Mouse (Mus musculus): ENCODE data around the gene Rcor2.

The Rcor2 gene

DNA sequence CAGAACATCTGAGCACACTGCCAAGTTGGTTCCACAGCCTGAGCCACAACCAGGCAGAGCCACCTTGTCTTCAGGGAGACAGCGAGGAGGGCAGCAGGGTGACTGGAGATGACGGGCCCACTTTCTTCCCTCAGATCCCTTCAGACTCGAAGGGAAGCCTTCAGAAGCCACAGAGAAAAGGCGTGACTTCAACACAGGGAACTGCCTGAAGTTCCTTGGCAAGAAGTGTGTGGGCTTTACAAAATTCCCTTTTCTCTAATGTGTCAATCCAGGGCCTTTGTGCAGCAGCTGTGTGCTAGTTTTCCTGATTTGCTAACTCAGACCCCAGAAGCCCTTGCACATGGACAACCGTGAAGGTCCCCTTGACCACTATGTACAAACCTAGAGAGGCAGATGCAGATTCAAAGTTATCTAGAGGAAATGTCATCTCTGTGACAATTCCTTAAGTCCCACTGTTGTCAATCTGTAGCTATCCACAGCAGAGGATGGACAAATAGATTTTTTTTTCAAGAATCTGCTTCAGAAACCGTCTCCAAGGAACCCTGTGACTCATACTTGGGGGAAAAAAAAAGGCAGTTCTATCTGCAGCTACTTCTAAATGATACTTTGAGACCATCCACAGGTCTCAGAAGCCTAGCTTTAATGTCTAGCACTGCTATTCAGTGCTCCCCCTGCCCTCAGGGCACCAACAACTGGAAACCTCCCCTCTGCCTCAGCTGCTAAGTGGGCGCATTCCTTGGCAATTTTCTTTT, 25.0 kb downstream of the Rcor2 start:
- DNase-seq (ENCODE audit: low spot score in 2 of 2), result no peak

DNA sequence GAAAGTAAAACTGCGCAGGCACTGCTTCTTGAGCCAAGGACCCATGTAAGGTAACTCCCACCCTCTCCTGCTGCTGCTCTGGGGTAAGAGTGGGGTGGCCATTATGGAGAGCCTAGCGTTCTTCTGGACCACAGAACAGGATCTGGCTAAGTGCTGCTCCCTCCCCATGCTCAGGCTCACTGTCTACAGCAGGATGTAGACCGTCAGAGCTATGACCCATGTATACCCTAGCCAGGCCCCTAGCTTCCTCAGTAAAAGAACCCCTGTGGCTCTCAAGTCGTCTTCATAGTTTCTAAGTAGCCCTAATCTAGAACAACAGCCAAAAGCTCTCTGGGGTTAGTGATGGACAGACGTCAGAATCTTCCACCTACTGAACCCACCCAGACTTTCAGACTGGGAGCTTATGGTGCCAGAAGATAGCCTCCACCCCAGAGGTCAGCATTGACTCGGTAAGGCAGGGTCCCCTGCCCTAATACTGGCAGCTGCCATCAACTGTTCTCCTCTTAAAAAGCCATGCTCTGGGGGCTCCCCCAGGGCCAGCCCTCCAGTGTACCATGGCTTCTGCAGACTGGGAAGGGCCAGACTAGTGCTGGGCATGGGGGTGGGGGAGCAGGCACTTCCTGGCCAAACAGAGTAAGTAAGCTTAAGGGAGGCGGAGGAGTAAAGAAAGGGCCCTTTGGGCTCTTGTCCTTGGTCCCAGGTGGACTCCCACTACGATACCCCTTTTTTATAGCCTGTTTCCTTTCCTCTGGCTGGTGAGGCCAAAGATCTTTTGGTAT, 27.2 kb downstream of the Rcor2 start:
- peak; percentile 38 to 43 for DNase-seq (ENCODE audit: low spot score in 2 of 2)

DNA sequence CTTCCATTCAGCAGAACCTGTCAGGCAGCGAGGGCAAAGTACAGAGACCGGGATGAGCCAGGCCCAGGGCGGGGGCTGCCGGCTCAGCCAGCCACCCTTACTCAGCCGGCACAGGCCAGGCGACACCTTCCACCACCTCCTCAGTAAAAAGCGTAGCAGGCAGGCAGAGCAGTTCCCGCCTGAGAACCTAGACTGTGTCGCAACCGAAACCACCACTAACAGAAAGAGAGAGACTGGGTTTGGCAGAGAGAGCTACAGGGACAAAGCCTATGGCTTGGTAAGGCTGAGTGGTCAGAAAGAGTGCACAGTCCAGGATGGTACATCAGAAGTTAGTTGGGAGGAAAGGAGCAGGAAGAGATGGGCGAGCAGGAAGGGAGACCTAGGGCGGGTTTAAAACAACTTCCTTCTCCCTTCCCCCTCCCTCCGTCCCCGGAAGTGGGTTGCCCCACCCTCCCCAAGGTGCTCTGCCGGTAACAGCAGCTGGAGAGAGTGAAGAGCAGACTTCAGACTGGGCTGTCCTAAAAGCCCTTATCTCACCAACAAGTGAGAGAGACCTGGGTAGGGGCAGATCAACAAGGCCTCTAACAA, 28.0 kb downstream of the Rcor2 start:
- peak; percentile 88 for DNase-seq (ENCODE audit: low spot score in 2 of 2)

DNA sequence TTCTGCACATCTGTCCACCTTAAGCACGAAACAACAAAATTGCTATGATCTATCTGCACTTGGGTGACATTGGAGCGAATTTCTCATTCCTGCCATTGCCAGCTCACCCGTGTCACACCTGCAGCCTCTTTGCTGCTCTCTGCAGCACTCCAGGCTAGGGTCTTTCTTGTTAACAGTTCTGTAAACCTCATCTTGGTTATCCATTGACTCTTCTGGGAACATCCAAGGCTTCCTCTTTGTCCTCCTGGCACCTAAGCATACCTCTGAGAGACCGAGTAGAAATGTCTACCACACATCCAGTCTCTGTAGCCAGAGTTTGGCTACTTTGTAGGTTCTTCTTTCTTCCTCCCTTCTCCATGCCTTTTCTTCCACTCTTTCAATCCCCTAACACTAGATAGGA, 28.8 kb downstream of the Rcor2 start:
- no peak for DNase-seq (ENCODE audit: low spot score in 2 of 2)

DNA sequence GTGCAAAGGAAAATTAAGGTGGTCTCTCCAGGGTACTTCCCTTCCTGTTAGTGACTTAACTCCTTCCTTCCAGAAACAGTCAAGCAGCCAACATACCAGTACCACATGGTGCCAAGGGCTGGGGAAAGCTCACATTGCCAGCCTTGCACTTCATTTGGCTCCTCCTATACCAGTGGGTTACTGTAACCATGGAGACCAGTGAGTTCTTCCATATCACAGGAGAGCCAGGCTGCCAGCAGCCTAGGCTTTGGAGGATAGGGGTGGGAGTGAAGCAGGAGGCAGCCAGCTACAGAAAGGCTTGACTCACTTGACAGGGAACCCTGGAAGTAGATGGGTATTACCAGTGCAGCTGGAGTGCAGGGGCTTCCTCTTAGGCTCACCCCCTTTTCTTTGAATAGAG, 31.9 kb downstream of the Rcor2 start:
- DNase-seq (ENCODE audit: low spot score in 2 of 2), result no peak

DNA sequence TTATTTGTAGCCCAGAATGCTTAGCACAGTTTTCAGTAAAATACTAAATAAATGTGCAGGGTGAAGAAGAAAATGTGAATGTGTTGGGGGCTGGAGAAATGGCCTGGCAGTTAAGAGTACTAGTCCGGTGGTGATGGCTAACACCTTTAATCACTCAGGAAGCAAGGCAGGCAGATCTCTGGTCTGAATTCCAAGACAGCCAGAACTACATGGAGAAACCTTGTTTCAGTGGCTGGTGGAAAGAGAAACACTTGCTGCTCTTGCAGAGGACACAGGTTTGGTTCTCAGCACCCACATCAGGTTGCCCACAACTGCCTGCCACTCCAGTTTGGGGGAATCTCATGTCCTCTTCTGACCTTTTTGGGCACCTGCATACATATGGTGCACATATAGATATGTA, 33.0 kb downstream of the Rcor2 start:
- DNase-seq (ENCODE audit: low spot score in 2 of 2), result no peak

DNA sequence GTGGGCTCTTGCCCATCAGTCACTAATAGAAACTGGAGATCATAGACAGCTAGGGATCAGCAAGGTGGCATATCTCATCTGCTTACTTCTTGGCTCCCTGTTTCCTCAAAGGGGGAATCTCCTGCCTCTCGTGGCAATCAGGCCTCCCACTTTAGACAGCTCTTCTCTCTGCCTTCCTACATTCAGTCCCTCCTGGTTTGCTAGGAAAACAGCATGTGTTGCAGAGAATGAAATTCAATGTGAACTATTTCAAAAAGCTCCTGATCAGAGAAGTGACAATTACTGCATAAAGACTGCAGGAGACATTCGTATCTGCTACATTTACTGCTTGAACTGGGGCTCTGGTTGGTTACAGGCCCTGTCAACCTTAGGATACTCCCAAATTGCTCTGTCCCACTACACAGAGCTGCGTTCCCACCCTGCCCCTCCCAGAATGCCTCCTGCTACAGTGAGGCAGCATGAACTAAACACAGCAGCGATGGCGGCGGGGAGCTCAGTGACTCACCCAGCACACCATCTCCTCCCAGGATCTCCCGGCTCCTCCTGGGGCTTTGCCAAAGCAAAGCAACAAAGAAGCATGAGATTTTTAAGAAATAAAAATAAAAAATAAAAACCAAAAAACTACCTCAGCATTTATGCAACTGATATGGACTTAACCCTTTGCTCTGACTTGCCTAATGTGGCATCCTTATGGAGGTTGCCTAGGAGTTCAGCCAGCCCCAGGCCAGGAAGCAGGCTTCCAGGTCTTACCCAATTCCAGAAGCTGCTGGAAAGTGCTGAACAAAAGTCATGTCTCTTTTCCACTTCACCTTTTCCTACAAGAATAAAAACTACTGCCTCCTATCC, 34.7 kb downstream of the Rcor2 start:
- DNase-seq (ENCODE audit: low spot score in 2 of 2), result no peak

DNA sequence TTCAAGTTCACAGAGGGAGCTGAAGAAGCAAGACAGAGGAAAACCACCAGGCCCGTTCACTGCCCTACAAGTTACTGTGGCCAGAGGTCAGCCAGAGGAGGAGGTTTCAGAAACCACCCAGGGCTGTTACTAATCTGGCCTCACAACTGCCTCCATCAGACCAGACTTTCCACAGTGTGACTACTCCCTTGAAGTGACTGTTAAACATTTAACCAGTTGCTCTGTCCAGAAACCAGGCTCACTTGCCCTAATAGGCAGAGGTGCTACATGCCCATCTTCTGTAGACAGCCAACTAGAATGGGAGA, 35.3 kb downstream of the Rcor2 start:
- DNase-seq (ENCODE audit: low spot score in 2 of 2), result no peak

DNA sequence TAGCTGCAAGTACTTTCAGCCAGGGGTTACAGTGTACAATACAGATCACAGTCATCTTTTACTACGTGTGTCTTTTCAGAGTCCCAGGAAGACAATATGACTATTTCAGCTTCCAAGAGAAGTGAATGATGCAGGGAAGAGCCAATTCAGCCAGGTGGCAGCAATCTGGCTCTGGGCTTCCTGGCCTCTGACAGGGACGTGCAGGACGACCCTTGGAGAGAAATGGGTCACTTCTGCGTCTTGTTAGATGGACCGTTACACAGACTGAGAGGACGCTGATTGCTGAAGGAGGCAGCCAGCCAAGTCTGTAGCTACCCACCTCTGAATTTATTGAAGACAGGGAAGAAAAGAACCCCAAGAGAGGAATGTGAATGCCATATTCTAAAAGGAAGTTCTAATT, 36.7 kb downstream of the Rcor2 start:
- DNase-seq (ENCODE audit: low spot score in 2 of 2), result no peak

DNA sequence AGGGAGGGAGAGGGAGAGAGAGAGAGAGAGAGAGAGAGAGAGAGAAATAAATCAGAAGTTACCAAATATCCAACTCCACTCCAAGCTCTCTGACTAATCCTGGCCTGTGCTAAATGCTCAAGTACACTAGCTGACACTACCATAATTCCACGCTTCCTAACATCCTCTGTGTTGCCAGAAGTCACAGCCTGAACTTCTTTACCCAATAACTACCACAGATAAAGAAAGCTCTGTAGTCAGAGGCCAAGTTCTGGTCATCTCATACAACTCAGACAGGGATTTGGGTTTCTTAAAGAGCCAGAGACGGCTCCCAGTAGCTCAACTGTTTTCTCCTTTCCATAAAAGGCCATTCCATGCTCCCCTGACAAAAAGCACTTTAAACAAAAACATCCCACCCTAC, 37.7 kb downstream of the Rcor2 start:
- DNase-seq (ENCODE audit: low spot score in 2 of 2), result no peak

DNA sequence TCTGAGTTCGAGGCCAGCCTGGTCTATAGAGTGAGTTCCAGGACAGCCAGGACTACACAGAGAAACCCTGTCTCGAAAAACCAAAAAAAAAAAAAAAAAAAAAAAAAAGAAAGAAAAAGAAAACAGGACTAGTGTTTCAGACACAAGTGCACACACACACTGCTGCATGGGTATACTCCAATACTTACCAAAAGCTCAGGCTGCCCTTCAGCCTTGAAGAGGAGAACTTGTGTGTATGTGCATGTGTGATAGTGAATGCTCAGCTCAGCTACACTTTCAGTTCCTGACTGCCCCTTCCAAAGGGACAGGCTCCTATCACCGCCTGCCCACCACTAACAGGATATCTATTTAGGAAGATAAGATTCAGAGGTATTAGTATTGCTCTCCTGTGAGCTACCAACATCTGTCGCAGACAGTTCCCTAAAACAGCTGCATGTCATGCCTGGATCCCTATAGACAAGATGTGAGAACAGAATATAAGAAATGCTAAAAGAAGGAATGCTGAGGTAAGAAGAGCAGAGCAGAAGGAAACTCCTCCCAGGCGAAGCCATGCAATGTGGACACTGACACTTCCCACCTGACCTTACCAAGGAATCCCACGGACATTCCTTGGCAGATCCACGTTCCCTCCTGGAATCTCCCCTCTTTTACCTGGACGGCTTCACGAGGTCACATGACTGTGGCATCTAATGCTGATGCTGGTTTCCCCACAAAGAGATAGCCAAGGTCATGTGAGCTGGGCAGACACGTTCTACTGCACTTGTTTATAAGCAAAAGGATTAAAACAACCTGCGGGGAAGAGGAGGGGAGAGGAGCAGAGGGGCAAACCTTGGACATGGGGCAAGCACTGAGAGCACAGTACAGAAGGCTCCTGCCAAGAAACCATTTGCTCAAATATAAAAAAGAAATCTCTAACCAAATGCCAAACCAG, 38.5 kb downstream of the Rcor2 start:
- no peak for DNase-seq (ENCODE audit: low spot score in 2 of 2)

DNA sequence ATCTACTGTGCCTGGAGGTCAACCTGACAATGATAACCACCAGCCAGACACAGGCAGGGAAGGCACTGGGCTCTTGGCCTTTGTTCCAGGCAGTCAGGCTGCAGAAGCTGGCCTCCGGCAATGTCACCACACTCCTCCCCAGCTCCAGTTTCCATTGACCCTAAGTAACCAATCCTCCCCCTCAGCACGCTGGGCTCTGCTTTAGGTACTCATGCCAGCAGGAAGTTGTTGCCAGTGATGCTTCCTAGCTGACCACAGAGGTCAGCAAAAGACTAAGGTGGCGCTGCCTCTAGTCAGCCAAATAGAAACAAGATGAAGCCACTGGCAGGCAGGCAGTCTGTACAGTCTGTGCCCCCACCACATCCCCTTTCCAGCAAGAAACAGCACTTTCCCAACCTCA, 39.8 kb downstream of the Rcor2 start:
- DNase-seq (ENCODE audit: low spot score in 2 of 2), result no peak

DNA sequence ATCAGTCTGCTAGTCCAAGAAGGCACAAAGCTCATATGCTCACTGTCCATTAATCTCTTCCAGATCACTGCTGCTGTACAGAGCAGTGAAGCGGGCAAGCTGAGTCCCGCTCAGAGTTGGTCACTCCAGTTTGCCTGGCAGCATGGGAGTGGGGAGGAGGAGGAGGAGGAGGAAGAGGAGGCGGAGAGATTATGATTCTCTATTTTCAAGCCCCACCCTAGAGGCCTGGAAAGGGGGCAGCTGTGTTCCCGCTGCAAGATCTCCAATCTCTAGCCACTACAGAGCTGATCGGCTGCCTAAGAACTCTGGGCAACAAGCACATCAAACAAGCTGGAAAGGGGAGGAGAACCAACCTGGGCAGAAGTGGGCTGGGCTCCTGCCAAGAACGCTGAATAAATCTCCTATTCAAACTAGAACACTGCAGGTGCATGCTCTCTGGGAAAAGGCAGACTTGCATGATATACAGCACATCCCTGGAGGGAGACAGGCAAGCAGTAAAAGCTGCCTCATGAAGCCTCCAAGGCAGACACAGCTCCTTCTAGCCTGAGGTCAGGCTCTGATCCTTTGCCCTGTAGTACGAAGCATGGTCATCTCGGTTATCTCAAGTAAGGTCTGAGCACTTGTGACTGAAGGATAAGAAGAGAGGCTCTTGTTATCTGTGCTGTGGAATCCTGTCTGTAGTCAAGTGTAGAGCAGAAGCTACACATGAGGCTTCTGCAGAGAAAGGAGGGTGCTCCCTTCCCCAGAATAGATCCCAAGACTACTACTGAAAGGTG, 41.1 kb downstream of the Rcor2 start:
- DNase-seq (ENCODE audit: low spot score in 2 of 2), result no peak

DNA sequence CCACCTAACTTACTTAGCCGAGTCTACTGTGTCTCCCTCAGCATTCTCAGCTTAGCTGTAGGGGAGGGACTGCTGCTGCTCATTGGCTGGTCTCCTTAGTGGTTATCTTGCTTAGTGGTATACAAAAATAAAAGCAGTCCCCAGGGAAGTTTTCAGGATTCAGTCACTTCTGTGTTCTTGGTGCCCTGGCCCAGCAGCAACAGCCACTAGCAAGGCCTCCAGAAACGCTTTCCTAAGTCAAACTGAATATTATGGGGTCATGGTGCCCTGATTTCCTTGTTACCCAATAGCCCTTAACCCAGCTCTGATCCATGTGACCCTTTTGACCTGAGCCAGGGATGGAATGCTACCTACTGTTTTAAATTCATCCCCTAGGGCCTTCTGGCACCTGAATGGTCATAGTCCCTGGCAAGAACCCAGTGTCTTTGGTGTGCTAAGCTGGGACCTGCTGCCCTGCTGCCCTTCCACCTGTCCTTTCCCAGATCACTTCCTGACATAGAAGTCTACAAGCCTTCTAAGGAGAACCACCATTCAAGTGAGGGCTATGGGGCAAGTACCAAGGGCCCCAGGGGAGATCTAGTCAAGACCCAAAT, 42.7 kb downstream of the Rcor2 start:
- no peak for DNase-seq (ENCODE audit: low spot score in 2 of 2)

DNA sequence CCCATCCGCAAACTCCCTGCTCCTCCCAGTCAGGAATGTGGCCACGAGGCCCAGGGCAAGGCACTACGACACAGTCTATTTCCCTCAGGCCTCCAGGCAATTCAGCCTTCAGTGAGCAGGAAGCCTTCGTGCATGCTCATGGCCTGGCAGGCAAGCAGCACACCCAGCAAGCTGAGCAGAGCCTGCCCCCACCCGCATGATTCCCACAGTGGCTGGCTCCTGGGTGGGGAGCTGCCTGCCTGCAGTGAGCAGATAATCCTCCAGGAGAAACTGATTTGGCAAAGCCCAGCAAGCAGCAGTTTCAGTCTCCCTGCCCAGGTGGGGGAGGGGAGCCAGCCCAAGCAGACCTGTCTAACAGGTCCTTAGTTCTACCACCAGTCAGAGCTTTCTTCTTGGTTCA, 43.6 kb downstream of the Rcor2 start:
- DNase-seq (ENCODE audit: low spot score in 2 of 2), result peak; percentile 48 to 58

DNA sequence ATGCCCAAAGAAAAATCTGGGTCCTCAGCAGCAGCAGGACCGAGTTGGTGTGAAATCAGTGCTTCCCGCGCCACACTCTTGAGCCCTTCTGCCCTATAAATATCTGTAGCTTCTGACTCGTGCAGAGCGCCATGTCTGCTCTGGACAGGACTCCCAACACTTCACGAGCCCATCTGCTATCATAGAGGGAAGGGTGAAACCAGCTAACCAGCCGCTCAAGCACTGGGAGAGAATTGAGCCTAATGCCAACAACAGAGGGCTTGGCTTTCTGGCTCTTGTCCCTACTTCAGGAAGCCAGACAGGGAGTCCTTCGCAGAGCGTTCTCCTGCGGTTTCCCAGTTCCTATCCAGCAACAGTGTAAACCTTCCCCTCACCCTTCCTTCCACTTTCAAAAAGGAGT, 44.2 kb downstream of the Rcor2 start:
- DNase-seq (ENCODE audit: low spot score in 2 of 2), result no peak

DNA sequence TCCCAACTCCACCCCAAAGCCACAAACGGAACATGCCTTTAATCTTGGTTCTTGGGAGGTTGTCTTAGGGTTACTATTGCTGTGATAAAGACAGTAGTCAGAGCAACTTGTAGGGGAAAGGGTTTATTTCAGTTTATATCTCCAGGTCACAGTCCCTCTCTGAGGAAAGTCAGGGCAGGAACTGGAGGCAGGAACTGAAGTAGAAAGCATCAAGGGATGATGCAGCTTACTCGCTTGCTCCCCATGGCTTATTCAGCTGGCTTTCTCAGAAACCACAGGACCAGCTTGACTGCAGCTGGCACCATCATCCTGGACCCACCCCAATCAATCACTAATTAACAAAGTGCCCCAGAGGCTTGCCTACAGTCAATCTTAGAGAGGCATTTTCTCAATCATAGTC, 46.5 kb downstream of the Rcor2 start:
- DNase-seq (ENCODE audit: low spot score in 2 of 2), result no peak

DNA sequence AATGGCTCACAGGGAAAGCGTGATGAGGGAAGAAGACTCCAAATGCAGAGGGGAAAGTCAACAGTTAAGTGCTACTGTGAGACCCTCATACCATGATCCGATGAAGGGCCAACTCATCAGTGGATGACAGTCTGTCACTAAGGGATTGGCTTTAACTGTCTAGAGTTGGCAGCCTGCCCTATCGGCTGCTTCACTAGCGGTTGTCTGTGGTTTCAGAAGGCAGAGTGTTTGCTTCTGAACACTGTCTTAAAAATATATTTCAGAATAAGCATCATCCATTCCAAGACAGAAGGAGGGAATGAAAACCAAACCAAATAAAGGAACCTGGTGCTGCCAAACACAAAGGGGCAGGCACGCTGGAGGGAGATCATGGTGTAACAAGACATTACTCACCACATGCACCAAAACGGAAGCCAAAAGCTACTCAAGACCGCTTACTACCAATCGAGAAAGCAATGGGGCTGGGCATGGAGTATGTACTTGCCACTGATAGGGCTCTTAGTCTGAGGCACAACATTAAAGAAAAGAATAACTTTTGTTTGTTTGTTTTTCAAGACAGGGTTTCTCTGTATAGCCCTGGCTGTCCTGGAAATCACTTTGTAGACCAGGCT, 48.0 kb downstream of the Rcor2 start:
- peak in 1 of 2 experiments; percentile 27 for DNase-seq (ENCODE audit: low spot score in 2 of 2)

DNA sequence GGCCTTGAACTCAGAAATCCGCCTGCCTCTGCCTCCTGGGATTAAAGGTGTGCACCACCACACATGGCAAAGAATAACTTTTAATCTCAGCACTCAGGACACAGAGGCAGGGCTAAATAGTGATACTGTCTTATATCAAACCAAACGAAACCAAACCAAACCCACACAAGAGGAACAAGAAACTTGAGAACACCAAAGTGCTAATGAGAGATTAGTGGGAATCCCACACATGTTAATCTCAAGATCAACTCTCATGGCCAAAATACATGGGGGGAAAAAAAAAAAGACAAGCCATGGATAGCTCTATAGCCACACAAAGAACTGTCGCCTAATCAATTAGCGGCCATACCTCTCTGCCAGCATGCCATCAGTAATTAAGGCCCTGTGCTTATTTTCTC, 48.5 kb downstream of the Rcor2 start:
- DNase-seq (ENCODE audit: low spot score in 2 of 2), result no peak

DNA sequence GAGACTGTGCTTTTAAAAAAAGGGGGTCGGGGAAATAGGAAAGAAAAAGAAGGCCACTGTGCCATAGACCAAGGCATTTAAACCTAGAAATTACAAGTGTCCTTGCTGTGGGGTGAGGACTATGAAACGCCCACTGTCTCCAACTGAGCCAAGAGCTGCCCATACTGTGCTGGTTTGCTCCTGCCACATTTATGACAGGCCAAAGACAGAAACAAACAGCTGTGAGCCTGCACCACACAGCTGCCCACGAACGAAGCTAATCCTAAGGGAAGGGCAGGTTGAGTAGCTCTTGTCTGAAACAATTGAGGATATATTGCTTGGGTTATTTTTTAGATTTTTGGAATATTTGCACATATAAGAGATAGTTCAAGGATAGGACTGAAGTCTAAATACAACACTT, 49.7 kb downstream of the Rcor2 start:
- no peak for DNase-seq (ENCODE audit: low spot score in 2 of 2)

Data from spleen, postnatal 36 days (tissue).